Comparison of ENCODE assay signal across 21 mouse cellular contexts in genomic region chr2:169611557-169611956, GRCm38 (mm10). TPM values are rescaled to one million over a fixed set of nuclear protein-coding genes. Genes with fewer than 3 reads are reported as not detected.
DNase-seq lines count a peak whose midpoint lies in the region; TF ChIP-seq lines count a peak whose summit lies in the region.
"Had no signal": no experiment of that assay in that cellular context is flagged by ENCODE, and none has a peak within 500 bp of the region (broad histone marks: within the 10 kb centered on the region; RNA-seq: fewer than 3 reads in every experiment).

No protein-coding gene starts in this region.

- WGBS in embryonic facial prominence, embryonic 10.5 days, result 16% methylated on average over 7 of the region's 7 CpGs

- TF ChIP-seq CTCF in layer of hippocampus, adult 2 months (conservative IDR thresholded peaks at IDR 0.05), result peak; percentile 47

- H3K36me3 ChIP-seq in embryonic facial prominence, embryonic 10.5 days (replicated peaks), result no peaks in the 10 kb centered on the region
- H3K36me3 ChIP-seq: hindbrain, embryonic 12.5 days had no signal

- H3K27me3 ChIP-seq in embryonic facial prominence, embryonic 10.5 days (replicated peaks; ENCODE audit: low read depth, poor library complexity, severe bottlenecking), result no peaks in the 10 kb centered on the region
- H3K27me3 ChIP-seq: hindbrain, embryonic 12.5 days; megakaryocyte, embryonic 14.5 days had no signal

- no peak overlapping the region for H3K27ac ChIP-seq in layer of hippocampus, adult 2 months
- H3K27ac ChIP-seq in embryonic facial prominence, embryonic 10.5 days (replicated peaks), result no peak overlapping the region
- H3K27ac ChIP-seq: gastrocnemius, adult 2 months; heart, adult 2 months; hindbrain, embryonic 12.5 days; left cerebral cortex, adult 2 months had no signal

- no peak overlapping the region for H3K4me3 ChIP-seq in layer of hippocampus, adult 2 months
- no peak overlapping the region for H3K4me3 ChIP-seq in embryonic facial prominence, embryonic 10.5 days
- H3K4me3 ChIP-seq: gastrocnemius, adult 2 months; heart, adult 2 months; hindbrain, embryonic 12.5 days; left cerebral cortex, adult 2 months; megakaryocyte, embryonic 14.5 days; myocyte had no signal

- peaks cover 43% of the 10 kb centered on the region for H3K4me1 ChIP-seq in embryonic facial prominence, embryonic 10.5 days
- H3K4me1 ChIP-seq: megakaryocyte, embryonic 14.5 days had no signal

- no peaks in the 10 kb centered on the region for H3K9me3 ChIP-seq in embryonic facial prominence, embryonic 10.5 days
- H3K9me3 ChIP-seq: hindbrain, embryonic 12.5 days had no signal

- peak; percentile 68 for DNase-seq in embryo, embryonic 11 days
- no peak for DNase-seq in embryo, embryonic 9.5 days (ENCODE audit: extremely low spot score)
- no peak for DNase-seq in layer of hippocampus, adult 2 months (ENCODE audit: low spot score in 2 of 2)
- no peak for DNase-seq in layer of hippocampus, postnatal 25 days (ENCODE audit: extremely low spot score in 1 of 2, low spot score in 1 of 2)
- peak; percentile 78 for DNase-seq in embryonic facial prominence, embryonic 10.5 days (ENCODE audit: low spot score)
- DNase-seq in forelimb bud, embryonic 11.5 days (ENCODE audit: low read depth, low spot score), result peak; percentile 46
- no peak for DNase-seq in frontal cortex, postnatal 10 days (ENCODE audit: low spot score in 2 of 2)
- no peak for DNase-seq in lung, postnatal 25 days (ENCODE audit: low spot score)
- DNase-seq: adrenal gland, postnatal 25 days; cerebellum, adult 9-10 months; gastrocnemius, adult 2 months; heart, adult 2 months; thymus, adult 18-20 months had no signal

RNA-seq across cellular contexts. Expression of gene Tshz2, which starts 21.3 kb away (rescaled TPM):
- total RNA-seq in layer of hippocampus, adult 2 months (2021), result 10 to 100 TPM; 25.1 to 33.5 TPM
- total RNA-seq in layer of hippocampus, postnatal 25 days (2021), result 10 to 100 TPM; 26.7 to 41.8 TPM
- 2.7 and 3.4 TPM in 2 replicates for polyA plus RNA-seq in embryonic facial prominence, embryonic 10.5 days (2016; fragmentation: Nextera tagmentation; extraction: Ambion mirVana)
- polyA plus RNA-seq: myocyte had no signal

RNA-seq across cellular contexts. Expression of gene Gm11011, which starts 24.0 kb away (rescaled TPM):
- total RNA-seq in layer of hippocampus, adult 2 months (2021), result not detected
- total RNA-seq in layer of hippocampus, postnatal 25 days (2021), result not detected
- polyA plus RNA-seq in embryonic facial prominence, embryonic 10.5 days (2016; fragmentation: Nextera tagmentation; extraction: Ambion mirVana), result not detected in 2 replicates
- total RNA-seq: adrenal gland, postnatal 25 days; gastrocnemius, adult 2 months; heart, adult 2 months; left cerebral cortex, adult 2 months had no signal
- polyA plus RNA-seq: heart, adult 2 months; heart, embryonic 16.5 days; hindbrain, embryonic 12.5 days; intestine, embryonic 16.5 days; liver, embryonic 11.5 days; lung, embryonic 16.5 days; myocyte had no signal

Comparison
In these comparisons a context has a peak if more than half of its experiments do, and no peak if none do; other contexts are left out.
1. DNase-seq: peak in embryo, embryonic 11 days (single experiment), embryonic facial prominence, embryonic 10.5 days (single experiment) and forelimb bud, embryonic 11.5 days (single experiment); none in embryo, embryonic 9.5 days (single experiment), layer of hippocampus, adult 2 months (0 of 2), layer of hippocampus, postnatal 25 days (0 of 2), frontal cortex, postnatal 10 days (0 of 2) and lung, postnatal 25 days (single experiment).